Mouse (Mus musculus): ENCODE results near the gene Zmynd11. TPM values are rescaled to one million over a fixed set of nuclear protein-coding genes. Genes with fewer than 3 reads are reported as not detected.
A peak's percentile ranks its signal among the peaks of the same experiment; 100 is the strongest.
"Not testable (repeated sequence)": the region's sequence is repeated elsewhere in the genome, so short reads cannot be mapped to it uniquely, and the experiment has no call there.

Gene Zmynd11
- polyA plus RNA-seq (2015; fragmentation: Nextera tagmentation; extraction: Ambion mirVana) = 73.7 and 75.0 TPM in 2 replicates

- peak; percentile 78 for DNase-seq (ENCODE audit: low spot score)
Observed at GRCm38 (mm10) chr13:9764646-9765536, at the start of gene Zmynd11. TSS of gene Zmynd11 (minus strand) at chr13:9765330.

DNA sequence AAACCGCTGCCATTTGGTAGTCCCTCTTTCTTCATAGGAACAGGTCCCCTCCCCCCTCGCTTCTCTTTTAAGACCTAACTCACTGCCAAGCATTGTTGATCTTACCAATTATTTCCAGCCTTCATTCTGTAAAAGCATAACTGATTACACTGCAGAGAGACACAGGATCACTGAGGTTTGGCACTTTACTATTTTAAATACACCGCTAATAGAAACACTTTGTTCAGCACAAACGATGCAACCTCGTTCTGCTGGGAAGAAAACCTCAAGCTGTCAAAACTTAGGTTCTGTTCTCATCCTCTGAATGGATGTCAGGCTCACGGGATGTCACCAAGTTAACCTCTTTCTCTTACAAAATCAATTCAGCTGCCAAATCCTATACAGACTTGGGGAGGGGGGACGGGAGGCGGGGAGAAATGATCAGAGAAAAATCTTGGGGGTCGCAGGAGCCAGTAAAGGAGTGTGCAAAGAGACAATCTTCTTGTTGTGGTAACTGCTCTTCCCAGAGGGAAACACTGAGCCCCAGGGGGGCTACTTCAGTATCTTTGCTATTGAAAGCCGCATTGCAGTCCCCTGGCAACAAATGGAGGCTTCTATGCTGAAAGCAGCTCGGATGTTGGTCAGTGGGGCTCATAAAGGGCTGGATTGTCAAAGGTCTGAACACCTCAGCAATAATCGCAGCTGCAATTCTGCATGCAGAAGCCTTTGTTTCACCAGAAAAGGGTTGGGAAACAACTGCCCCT is 30.9 kb upstream of the Zmynd11 start:
- no peak for DNase-seq (ENCODE audit: low spot score)

DNA sequence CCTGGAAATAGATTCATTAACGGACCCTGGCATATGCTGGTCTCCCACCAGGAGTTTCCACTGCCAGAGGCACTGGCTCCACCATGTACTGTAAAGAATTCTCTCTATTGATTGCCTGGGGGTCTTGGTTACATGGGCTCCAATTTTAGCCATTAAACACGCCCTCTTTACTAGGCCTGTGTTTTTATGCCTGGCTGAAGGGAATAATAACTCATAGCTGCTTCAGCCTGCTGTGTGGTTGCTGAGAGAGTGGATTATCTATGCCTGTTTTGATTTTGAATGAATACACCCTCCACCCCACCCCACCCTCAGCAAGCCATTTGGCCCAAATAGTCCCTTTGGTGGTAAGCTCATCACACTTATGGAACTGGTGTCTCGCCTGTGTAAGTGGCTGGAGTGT is 20.9 kb upstream of the Zmynd11 start:
- DNase-seq (ENCODE audit: low spot score) = no peak

DNA sequence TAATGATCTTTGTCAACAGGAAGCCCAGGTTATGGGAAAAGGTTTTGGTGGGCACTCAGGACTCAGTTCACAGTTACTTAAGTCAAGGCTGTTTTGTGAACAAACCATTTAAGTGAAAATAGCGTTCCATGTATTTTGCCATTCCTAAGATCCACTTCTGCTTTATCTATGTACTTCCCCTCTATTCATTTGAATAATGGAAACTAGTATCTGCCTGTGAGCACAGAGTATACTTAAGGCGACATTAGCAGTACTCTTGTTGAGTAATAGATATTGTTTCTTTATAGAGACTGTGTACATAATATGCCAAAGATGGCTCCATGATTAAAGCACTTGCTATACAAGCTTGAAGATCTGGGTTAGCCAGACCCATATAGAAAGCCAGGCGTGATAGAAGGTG is 18.6 kb upstream of the Zmynd11 start:
- DNase-seq (ENCODE audit: low spot score) = no peak

DNA sequence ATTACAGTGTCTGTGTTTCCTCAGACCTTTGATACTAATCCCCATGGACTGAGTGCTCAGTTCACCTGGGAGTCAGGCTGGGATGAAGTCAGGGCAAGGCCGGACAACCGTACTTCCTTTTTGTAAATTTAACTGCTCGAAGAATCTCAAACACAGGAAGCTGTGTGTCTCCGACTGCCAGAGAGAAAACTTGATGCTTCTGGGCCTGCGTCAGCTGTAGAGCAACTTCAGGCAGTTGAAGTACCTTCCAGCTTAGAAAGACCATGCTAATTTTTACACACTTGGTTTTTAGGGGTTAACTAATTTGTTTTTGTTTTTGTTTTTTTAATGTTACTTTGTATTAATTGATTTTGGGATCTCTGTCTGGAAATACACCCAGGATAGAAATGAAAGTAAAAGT is 10.8 kb upstream of the Zmynd11 start:
- peak; percentile 53 for DNase-seq (ENCODE audit: low spot score)

DNA sequence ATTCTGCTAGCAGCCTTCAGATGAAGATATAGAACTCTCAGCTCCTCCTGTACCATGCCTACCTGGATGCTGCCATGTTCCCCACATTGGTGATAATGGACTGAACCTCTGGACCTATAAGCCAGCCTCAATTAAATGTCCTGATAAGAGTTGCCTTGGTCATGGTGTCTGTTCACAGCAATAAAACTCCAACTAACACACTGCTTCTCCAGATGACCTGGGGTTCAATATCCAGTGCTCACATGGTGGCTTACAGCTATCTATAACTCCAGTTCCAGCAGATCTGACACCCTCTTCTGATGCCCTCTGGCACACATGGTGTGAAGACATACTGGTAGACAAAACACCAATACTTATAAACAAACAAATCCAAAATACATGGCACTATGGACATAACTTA is 8.9 kb upstream of the Zmynd11 start:
- DNase-seq (ENCODE audit: low spot score) = no peak

DNA sequence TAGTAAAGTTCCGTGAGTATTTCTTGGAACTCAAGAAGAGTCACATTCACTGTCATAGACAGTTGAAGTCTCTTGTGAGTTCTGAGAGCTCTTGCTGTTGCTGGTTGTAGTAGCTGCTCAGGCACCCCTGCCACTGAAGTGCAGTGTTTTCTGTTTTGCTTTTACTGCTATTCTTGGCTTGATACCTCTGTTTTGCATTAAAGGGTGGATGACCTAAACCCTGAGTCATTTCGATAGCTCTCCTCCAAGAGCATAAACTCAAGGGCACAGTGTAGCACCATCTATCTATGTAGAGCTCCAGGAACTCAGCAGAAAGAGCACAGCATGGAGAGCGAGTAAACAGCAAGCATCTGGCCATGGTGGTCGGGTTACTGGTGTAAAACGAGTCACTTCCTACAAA is 2.1 kb upstream of the Zmynd11 start:
- DNase-seq (ENCODE audit: low spot score) = no peak

GRCm38 (mm10) chr13:9766497-9766896 is 1.4 kb upstream of the Zmynd11 start:
- no peak for DNase-seq (ENCODE audit: low spot score)

DNA sequence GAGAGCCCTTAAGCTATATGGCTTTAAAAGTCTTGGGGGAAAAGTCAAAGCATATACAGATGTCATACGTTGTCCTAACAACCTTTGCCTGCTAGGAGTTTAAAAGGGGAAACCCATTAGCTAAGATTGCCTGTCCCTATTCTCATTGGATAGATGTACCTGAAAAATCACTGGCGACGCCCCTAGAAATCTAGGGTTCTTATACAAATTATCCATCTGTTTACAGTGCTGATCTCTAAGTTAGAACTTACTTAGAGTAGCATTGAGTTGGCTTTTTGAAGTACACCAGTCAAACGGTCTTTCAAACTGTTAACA is 364 bp upstream of the Zmynd11 start:
- DNase-seq (ENCODE audit: low spot score) = peak; percentile 23

DNA sequence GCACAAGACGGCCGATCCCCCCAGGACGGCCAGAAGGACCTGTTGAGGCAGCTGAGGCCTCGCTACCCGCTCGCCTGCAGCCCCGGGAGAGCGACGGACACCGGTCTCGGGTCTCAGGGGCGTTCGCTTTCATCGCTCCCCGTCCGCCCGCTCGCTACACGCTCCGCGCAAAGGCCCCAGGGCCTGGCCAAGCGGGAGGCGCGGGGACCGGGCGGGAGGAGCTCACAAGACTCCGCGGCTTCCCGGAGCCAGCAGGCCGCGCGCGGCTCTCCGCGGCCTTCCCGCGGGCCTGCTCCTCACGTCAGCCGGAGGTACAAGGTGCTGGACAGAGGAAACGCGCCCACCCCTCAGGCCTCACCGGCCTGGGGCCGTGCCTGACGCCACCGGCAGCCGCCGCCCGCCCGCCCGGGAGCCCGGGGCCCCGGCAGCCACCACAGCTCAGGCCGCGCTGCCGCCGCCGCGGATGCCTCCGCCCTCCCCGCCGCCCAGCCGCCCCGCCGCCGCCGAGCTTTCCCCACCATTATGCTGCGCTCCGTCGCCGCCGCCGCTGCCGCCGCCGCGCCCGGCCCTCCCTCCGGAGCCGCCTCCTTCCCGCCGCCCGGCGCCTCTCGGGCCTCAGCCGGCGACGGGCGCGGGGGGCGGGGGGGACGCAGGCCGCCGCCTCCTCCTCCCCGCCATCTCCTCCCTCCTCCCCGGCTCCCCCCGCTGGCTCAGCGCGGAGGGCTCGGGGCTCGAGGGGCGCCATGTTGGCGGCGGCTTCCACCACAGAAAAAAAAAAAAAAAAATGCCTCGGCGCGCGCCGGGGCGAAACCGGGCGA is 1.1 kb downstream of the Zmynd11 start:
- DNase-seq (ENCODE audit: low spot score) = peak; percentile 80

GRCm38 (mm10) chr13:9763100-9763827 is 1.9 kb downstream of the Zmynd11 start:
- DNase-seq (ENCODE audit: low spot score) = peak; percentile 44

GRCm38 (mm10) chr13:9760057-9760456 is 5.1 kb downstream of the Zmynd11 start:
- DNase-seq (ENCODE audit: low spot score) = peak; percentile 65

- DNase-seq (ENCODE audit: low spot score) = no peak
Observed at GRCm38 (mm10) chr13:9757842-9758491, 7.2 kb downstream of the Zmynd11 start.

DNA sequence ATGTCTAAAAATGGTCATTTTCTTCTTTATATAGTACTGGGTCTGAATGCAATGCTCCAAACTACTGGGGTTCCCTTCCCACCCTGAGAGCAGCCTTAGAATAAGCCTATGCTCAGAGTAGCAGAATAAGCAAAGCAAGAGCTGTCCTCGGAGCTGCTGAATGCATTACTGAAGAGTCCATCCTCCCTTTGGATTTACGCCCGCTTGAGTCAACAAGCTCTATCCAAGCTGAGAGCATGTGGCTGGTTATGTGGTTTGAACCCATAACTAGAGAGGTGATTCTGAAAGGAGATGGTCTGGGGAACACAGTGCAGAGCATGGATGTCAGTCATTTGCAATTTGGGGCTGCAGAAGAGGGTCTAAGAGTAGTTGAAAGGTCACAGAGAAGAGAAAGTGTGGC is 11.4 kb downstream of the Zmynd11 start:
- DNase-seq (ENCODE audit: low spot score) = no peak

DNA sequence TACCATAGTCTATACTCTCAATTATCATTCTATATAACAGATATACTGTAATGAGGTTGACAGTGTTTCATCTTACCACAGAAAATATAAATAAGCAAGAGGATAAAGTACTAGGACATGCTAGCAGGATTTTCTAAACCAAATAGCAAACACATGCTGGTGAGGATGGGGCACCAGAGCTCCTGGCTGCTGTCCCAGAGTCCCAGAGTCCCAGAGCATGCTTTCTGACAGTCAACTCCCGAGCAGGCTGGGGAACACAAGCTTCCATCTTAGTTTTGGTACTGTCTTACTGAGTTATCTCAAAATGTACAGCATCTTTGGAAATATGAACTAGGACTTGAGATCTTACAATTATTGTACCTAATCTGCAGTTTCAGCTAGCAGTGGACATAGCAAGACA is 14.8 kb downstream of the Zmynd11 start:
- DNase-seq (ENCODE audit: low spot score) = no peak

DNA sequence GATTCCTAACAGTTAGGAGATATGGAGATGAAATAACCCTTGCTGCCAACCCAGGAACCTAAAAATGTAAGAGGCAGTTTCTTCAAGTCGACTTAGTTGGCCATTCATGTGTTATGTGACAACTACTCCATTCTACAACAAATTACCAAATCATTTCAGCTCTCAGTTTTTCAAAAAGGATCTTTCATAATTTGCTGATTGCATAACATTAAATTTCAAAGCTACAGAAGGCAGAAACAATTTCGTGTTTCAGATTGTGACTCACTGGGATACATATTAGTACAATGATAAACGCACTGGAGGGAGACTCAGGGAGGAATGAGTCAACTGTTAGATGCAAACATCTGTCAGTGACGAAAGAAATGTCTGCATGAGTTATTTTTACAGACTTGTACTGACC is 15.3 kb downstream of the Zmynd11 start:
- no peak for DNase-seq (ENCODE audit: low spot score)

GRCm38 (mm10) chr13:9738190-9738589 is 26.9 kb downstream of the Zmynd11 start:
- DNase-seq (ENCODE audit: low spot score) = no peak

- no peak for DNase-seq (ENCODE audit: low spot score)
Observed at GRCm38 (mm10) chr13:9737024-9737423, 28.1 kb downstream of the Zmynd11 start.

- not testable (repeated sequence) for DNase-seq (ENCODE audit: low spot score)
Observed at GRCm38 (mm10) chr13:9732262-9732661, 32.9 kb downstream of the Zmynd11 start.

- no peak for DNase-seq (ENCODE audit: low spot score)
Observed at GRCm38 (mm10) chr13:9729073-9729472, 36.1 kb downstream of the Zmynd11 start.

GRCm38 (mm10) chr13:9715224-9715623 is 49.9 kb downstream of the Zmynd11 start:
- DNase-seq (ENCODE audit: low spot score) = no peak
